Mouse (Mus musculus): ENCODE measurements around the gene Olfr1206. TPM values are rescaled to one million over a fixed set of nuclear protein-coding genes. Genes with fewer than 3 reads are reported as not detected.

Olfr1206 gene
- polyA plus RNA-seq (2015; fragmentation: Nextera tagmentation; extraction: Ambion mirVana) = not detected in 2 replicates

GRCm38 (mm10) chr2:88862931-88863330, at the start of gene Olfr1206:
Olfr1206 (plus strand) TSS chr2:88863231.
- H3K9me3 ChIP-seq = no peaks in the 10 kb centered on the region
- H3K4me1 ChIP-seq = no peaks in the 10 kb centered on the region
- no peak within 1 kb of the TSS for H3K9ac ChIP-seq
- H3K4me2 ChIP-seq = no peak within 1 kb of the TSS
- H3K27ac ChIP-seq (replicated peaks) = no peak within 1 kb of the TSS
- H3K4me3 ChIP-seq = no peak within 1 kb of the TSS
- no peak for ATAC-seq (ENCODE audit: extremely low read depth, insufficient number of reproducible peaks, low FRiP score, low TSS enrichment)
- no peaks in the 10 kb centered on the region for H3K27me3 ChIP-seq (replicated peaks)
- WGBS = 67% methylated on average over 2 of the region's 2 CpGs
- H3K36me3 ChIP-seq = no peaks in the 10 kb centered on the region

DNA sequence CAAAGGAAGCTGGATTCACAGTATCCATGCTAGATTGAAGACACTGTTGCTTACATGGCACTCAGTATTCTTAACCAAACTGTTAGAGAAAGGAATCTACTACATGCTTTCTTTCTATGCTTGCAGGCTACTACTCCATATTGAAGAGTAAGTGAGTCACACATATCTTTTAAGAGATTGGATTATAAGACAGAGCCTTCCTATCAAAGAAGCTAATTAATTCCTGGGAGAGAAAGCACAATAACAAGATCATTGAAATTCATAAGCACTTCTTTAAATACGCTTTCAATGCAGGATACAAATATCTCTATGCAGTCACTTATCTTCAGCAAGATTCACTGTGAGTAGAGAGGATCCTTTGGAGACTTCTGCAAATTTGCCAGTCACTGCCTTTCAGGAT, 48.8 kb upstream of the Olfr1206 start, which contains the start of gene Olfr1202:
Gene Olfr1202, plus strand, starts transcription at position 301 of the 400 bp plus-strand sequence.
- Histone ChIP-seq H3K9ac (no peak within 1 kb of the TSS), H3K27me3 (replicated peaks) (no peaks in the 10 kb centered on the region), H3K4me2 (no peak within 1 kb of the TSS), H3K4me1 (no peaks in the 10 kb centered on the region), H3K36me3 (no peaks in the 10 kb centered on the region), H3K9me3 (no peaks in the 10 kb centered on the region), H3K27ac (replicated peaks) (no peak within 1 kb of the TSS), H3K4me3 (no peak within 1 kb of the TSS)
- 66% methylated on average over 1 of the region's 1 CpGs for WGBS
- ATAC-seq (ENCODE audit: extremely low read depth, insufficient number of reproducible peaks, low FRiP score, low TSS enrichment) = no peak

DNA sequence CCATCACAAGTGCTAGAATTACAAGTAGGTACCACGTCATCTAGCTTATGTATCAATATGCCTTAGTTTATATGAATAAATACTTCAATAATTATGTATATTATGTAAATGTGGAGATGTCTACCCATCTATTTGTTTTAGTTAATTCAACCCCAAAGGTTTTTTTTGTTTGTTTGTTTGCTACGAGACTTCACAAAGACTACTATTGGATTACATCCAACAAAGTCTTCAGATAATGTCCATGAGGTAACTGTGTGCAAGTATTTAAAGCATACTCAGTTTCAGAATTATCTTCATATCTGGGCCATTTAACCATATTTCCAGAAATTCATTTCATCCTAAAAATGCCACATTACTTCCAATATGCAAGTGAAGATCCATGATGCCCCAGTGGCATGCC, 33.6 kb upstream of the Olfr1206 start, which contains the start of gene Olfr1205:
Gene Olfr1205, plus strand, starts transcription at position 301 of the 400 bp plus-strand sequence.
- Histone ChIP-seq H3K9me3 (no peaks in the 10 kb centered on the region; the same call in 1 of the 2 replicates), H3K9ac (no peak within 1 kb of the TSS), H3K36me3 (no peaks in the 10 kb centered on the region), H3K4me3 (no peak within 1 kb of the TSS), H3K4me2 (no peak within 1 kb of the TSS), H3K4me1 (no peaks in the 10 kb centered on the region), H3K27ac (replicated peaks) (no peak within 1 kb of the TSS), H3K27me3 (replicated peaks) (no peaks in the 10 kb centered on the region)
- no peak for ATAC-seq (ENCODE audit: extremely low read depth, insufficient number of reproducible peaks, low FRiP score, low TSS enrichment)
- WGBS = 72% methylated on average over 2 of the region's 2 CpGs

GRCm38 (mm10) chr2:88838477-88838876, 24.6 kb upstream of the Olfr1206 start:
- no peaks in the 10 kb centered on the region for H3K9me3 ChIP-seq
- no peak overlapping the region for H3K9ac ChIP-seq
- no peaks in the 10 kb centered on the region for H3K4me1 ChIP-seq
- H3K27ac ChIP-seq (replicated peaks) = no peak overlapping the region
- H3K4me2 ChIP-seq = no peak overlapping the region
- H3K36me3 ChIP-seq = no peaks in the 10 kb centered on the region
- ATAC-seq (ENCODE audit: extremely low read depth, insufficient number of reproducible peaks, low FRiP score, low TSS enrichment) = no peak
- H3K27me3 ChIP-seq (replicated peaks) = no peaks in the 10 kb centered on the region
- WGBS = 55% methylated on average over 2 of the region's 2 CpGs
- no peak overlapping the region for H3K4me3 ChIP-seq

- Histone ChIP-seq H3K4me3 (no peak within 1 kb of the TSS), H3K4me1 (no peaks in the 10 kb centered on the region)
- no peak for ATAC-seq (ENCODE audit: extremely low read depth, insufficient number of reproducible peaks, low FRiP score, low TSS enrichment)
Measured at GRCm38 (mm10) chr2:88848992-88849391, 14.0 kb upstream of the Olfr1206 start, which contains the start of gene Olfr1204. Olfr1204 (plus strand) TSS chr2:88849292.

GRCm38 (mm10) chr2:88902211-88902610, 39.2 kb downstream of the Olfr1206 start, which contains the start of gene Olfr1208:
Olfr1208 (minus strand) TSS chr2:88902311.
- no peaks in the 10 kb centered on the region for H3K36me3 ChIP-seq
- no peaks in the 10 kb centered on the region for H3K27me3 ChIP-seq (replicated peaks)
- H3K9ac ChIP-seq = no peak within 1 kb of the TSS
- H3K4me2 ChIP-seq = no peak within 1 kb of the TSS
- H3K4me1 ChIP-seq = no peaks in the 10 kb centered on the region
- ATAC-seq (ENCODE audit: extremely low read depth, insufficient number of reproducible peaks, low FRiP score, low TSS enrichment) = no peak
- no peak within 1 kb of the TSS for H3K27ac ChIP-seq (replicated peaks)
- H3K4me3 ChIP-seq = no peak within 1 kb of the TSS
- H3K9me3 ChIP-seq = no peaks in the 10 kb centered on the region

More at GRCm38 (mm10) chr2:88848992-88849391, 14.0 kb upstream of the Olfr1206 start, which contains the start of gene Olfr1204:
- Histone ChIP-seq H3K27ac (replicated peaks) (no peak within 1 kb of the TSS), H3K9ac (no peak within 1 kb of the TSS), H3K9me3 (no peaks in the 10 kb centered on the region), H3K27me3 (replicated peaks) (no peaks in the 10 kb centered on the region), H3K4me2 (no peak within 1 kb of the TSS), H3K36me3 (no peaks in the 10 kb centered on the region)
- WGBS = 81% methylated on average over 1 of the region's 1 CpGs

- H3K4me1 ChIP-seq = no peaks in the 10 kb centered on the region
- 73% methylated on average over 3 of the region's 3 CpGs for WGBS
- ATAC-seq (ENCODE audit: extremely low read depth, insufficient number of reproducible peaks, low FRiP score, low TSS enrichment) = no peak
- H3K27me3 ChIP-seq (replicated peaks) = no peaks in the 10 kb centered on the region
- no peak within 1 kb of the TSS for H3K4me3 ChIP-seq
- H3K9ac ChIP-seq = no peak within 1 kb of the TSS
- H3K4me2 ChIP-seq = no peak within 1 kb of the TSS
- H3K9me3 ChIP-seq = no peaks in the 10 kb centered on the region
- H3K27ac ChIP-seq (replicated peaks) = no peak within 1 kb of the TSS
- no peaks in the 10 kb centered on the region for H3K36me3 ChIP-seq
Measured at GRCm38 (mm10) chr2:88915057-88915456, 52.0 kb downstream of the Olfr1206 start, which contains the start of gene Olfr1209. Olfr1209 (minus strand) TSS chr2:88915157.

Other genes starting within 250 kb of the Olfr1206 start
- gene Olfr1191-ps1, start 222.7 kb upstream of the Olfr1206 start, polyA plus RNA-seq (2015; fragmentation: Nextera tagmentation; extraction: Ambion mirVana) = not detected in 2 replicates
- gene Olfr1192-ps1, start 214.7 kb upstream of the Olfr1206 start, polyA plus RNA-seq (2015; fragmentation: Nextera tagmentation; extraction: Ambion mirVana) = not detected in 2 replicates
- not detected in 2 replicates for gene Olfr1193, start 187.6 kb upstream of the Olfr1206 start, polyA plus RNA-seq (2015; fragmentation: Nextera tagmentation; extraction: Ambion mirVana)
- gene Olfr1195, start 174.0 kb upstream of the Olfr1206 start, polyA plus RNA-seq (2015; fragmentation: Nextera tagmentation; extraction: Ambion mirVana) = not detected in 2 replicates
- gene Olfr1196, start 158.6 kb upstream of the Olfr1206 start, polyA plus RNA-seq (2015; fragmentation: Nextera tagmentation; extraction: Ambion mirVana) = not detected in 2 replicates
- not detected in 2 replicates for gene Olfr1197, start 130.9 kb upstream of the Olfr1206 start, polyA plus RNA-seq (2015; fragmentation: Nextera tagmentation; extraction: Ambion mirVana)
- gene Olfr1198, start 111.9 kb upstream of the Olfr1206 start, polyA plus RNA-seq (2015; fragmentation: Nextera tagmentation; extraction: Ambion mirVana) = not detected in 2 replicates
- not detected in 2 replicates for gene Olfr1199, start 102.8 kb upstream of the Olfr1206 start, polyA plus RNA-seq (2015; fragmentation: Nextera tagmentation; extraction: Ambion mirVana)
- not detected in 2 replicates for gene Olfr1200, start 92.7 kb upstream of the Olfr1206 start, polyA plus RNA-seq (2015; fragmentation: Nextera tagmentation; extraction: Ambion mirVana)
- not detected in 2 replicates for gene Olfr1201, start 70.2 kb upstream of the Olfr1206 start, polyA plus RNA-seq (2015; fragmentation: Nextera tagmentation; extraction: Ambion mirVana)
- gene Olfr1202, start 48.7 kb upstream of the Olfr1206 start, polyA plus RNA-seq (2015; fragmentation: Nextera tagmentation; extraction: Ambion mirVana) = not detected in 2 replicates
- not detected in 2 replicates for gene Olfr1205, start 33.5 kb upstream of the Olfr1206 start, polyA plus RNA-seq (2015; fragmentation: Nextera tagmentation; extraction: Ambion mirVana)
- gene Olfr1204, start 13.9 kb upstream of the Olfr1206 start, polyA plus RNA-seq (2015; fragmentation: Nextera tagmentation; extraction: Ambion mirVana) = not detected in 2 replicates
- gene Olfr1208, start 39.1 kb downstream of the Olfr1206 start, polyA plus RNA-seq (2015; fragmentation: Nextera tagmentation; extraction: Ambion mirVana) = not detected in 2 replicates
- gene Olfr1209, start 51.9 kb downstream of the Olfr1206 start, polyA plus RNA-seq (2015; fragmentation: Nextera tagmentation; extraction: Ambion mirVana) = not detected in 2 replicates
- not detected in 2 replicates for gene Olfr1211, start 74.9 kb downstream of the Olfr1206 start, polyA plus RNA-seq (2015; fragmentation: Nextera tagmentation; extraction: Ambion mirVana)
- gene Olfr1212, start 90.7 kb downstream of the Olfr1206 start, polyA plus RNA-seq (2015; fragmentation: Nextera tagmentation; extraction: Ambion mirVana) = not detected in 2 replicates
- gene Gm13762, start 117.0 kb downstream of the Olfr1206 start, polyA plus RNA-seq (2015; fragmentation: Nextera tagmentation; extraction: Ambion mirVana) = not detected in 2 replicates
- gene Olfr1214, start 129.4 kb downstream of the Olfr1206 start, polyA plus RNA-seq (2015; fragmentation: Nextera tagmentation; extraction: Ambion mirVana) = not detected in 2 replicates
- not detected in 2 replicates for gene Olfr1215, start 143.7 kb downstream of the Olfr1206 start, polyA plus RNA-seq (2015; fragmentation: Nextera tagmentation; extraction: Ambion mirVana)
- gene Olfr1216, start 155.1 kb downstream of the Olfr1206 start, polyA plus RNA-seq (2015; fragmentation: Nextera tagmentation; extraction: Ambion mirVana) = not detected in 2 replicates
- not detected in 2 replicates for gene Olfr1217, start 168.8 kb downstream of the Olfr1206 start, polyA plus RNA-seq (2015; fragmentation: Nextera tagmentation; extraction: Ambion mirVana)
- gene Olfr1218, start 198.0 kb downstream of the Olfr1206 start, polyA plus RNA-seq (2015; fragmentation: Nextera tagmentation; extraction: Ambion mirVana) = not detected in 2 replicates
- not detected in 2 replicates for gene Olfr1219, start 220.3 kb downstream of the Olfr1206 start, polyA plus RNA-seq (2015; fragmentation: Nextera tagmentation; extraction: Ambion mirVana)
- gene Olfr1220, start 243.6 kb downstream of the Olfr1206 start, polyA plus RNA-seq (2015; fragmentation: Nextera tagmentation; extraction: Ambion mirVana) = not detected in 2 replicates